Mouse (Mus musculus) thymus, postnatal 25 days (tissue): Measurements from ENCODE around the gene Slc22a3.
A peak's percentile ranks its signal among the peaks of the same experiment; 100 is the strongest.

Experiments
- DNase-seq: peaks from one replicate; pipeline ENCODE4 v3.0.0; 2022

The Slc22a3 gene

GRCm38 (mm10) chr17:12396163-12396677, 111.3 kb downstream of the Slc22a3 start:
- DNase-seq: no peak

GRCm38 (mm10) chr17:12388239-12388638, 119.3 kb downstream of the Slc22a3 start:
- no peak for DNase-seq

GRCm38 (mm10) chr17:12387781-12388180, 119.7 kb downstream of the Slc22a3 start:
- DNase-seq: no peak

- no peak for DNase-seq
These were observed 122.3 kb downstream of the Slc22a3 start for GRCm38 (mm10) chr17:12385049-12385794.

GRCm38 (mm10) chr17:12382531-12382930, 125.0 kb downstream of the Slc22a3 start:
- DNase-seq: no peak

- no peak for DNase-seq
These were observed 125.9 kb downstream of the Slc22a3 start for GRCm38 (mm10) chr17:12381579-12381978.

GRCm38 (mm10) chr17:12380287-12380686, 127.2 kb downstream of the Slc22a3 start:
- DNase-seq: no peak

- no peak for DNase-seq
These were observed 129.4 kb downstream of the Slc22a3 start, which contains the start of gene Plg for GRCm38 (mm10) chr17:12377981-12378705. Plg (plus strand) TSS chr17:12378608.

- no peak for DNase-seq
These were observed 133.8 kb downstream of the Slc22a3 start for GRCm38 (mm10) chr17:12373601-12374144.

GRCm38 (mm10) chr17:12372021-12372420, 135.5 kb downstream of the Slc22a3 start:
- DNase-seq: peak; percentile 73

- DNase-seq: peak; percentile 42
These were observed 136.1 kb downstream of the Slc22a3 start for GRCm38 (mm10) chr17:12371310-12371925.

- no peak for DNase-seq
These were observed 137.2 kb downstream of the Slc22a3 start for GRCm38 (mm10) chr17:12370289-12370688.

- no peak for DNase-seq
These were observed 138.1 kb downstream of the Slc22a3 start for GRCm38 (mm10) chr17:12369393-12369792.
